Mouse (Mus musculus): ENCODE data around the gene Tiam1. TPM values are rescaled to one million over a fixed set of nuclear protein-coding genes. Genes with fewer than 3 reads are reported as not detected.

Tiam1 gene
- polyA plus RNA-seq, 1 experiment from 2014 or later: 29.0 TPM

- H3K9me3 ChIP-seq: no peaks in the 10 kb centered on the region
- H3K4me1 ChIP-seq (replicated peaks): peaks cover 27% of the 10 kb centered on the region
- no peak for ATAC-seq (ENCODE audit: low FRiP score)
- H3K27me3 ChIP-seq: no peaks in the 10 kb centered on the region
- peaks cover 12% of the 10 kb centered on the region for H3K36me3 ChIP-seq
- 73% methylated on average over 7 of the region's 7 CpGs for WGBS
- H3K4me3 ChIP-seq: no peak overlapping the region
- H3K4me2 ChIP-seq: no peak overlapping the region
- H3K27ac ChIP-seq: no peak overlapping the region
- no peak overlapping the region for H3K9ac ChIP-seq
Observed at GRCm38 (mm10) chr16:89895283-89895682, 248.3 kb downstream of the Tiam1 start.

DNA sequence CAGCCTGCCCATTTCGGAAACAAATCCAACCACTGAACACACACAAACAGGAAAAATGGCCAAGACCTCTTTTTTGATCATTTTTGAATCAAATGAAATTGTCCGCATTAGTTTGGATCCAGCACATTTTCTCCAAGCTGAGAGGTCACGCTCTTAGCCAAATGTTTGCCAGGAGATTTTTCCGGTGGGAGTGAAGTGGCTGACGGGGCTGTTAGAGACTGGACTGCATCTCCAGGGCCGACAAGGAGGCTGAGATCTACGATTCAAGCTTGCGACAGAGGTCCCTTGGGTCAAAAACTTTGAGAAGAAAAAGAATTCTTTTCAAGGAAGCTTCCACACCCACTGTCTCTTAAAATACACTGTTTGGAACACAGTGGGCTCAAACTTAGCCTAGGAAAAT is 248.8 kb downstream of the Tiam1 start:
- no peak overlapping the region for H3K27ac ChIP-seq
- 61% methylated on average over 8 of the region's 8 CpGs for WGBS
- H3K27me3 ChIP-seq: no peaks in the 10 kb centered on the region
- no peak overlapping the region for H3K4me2 ChIP-seq
- H3K4me1 ChIP-seq (replicated peaks): peaks cover 28% of the 10 kb centered on the region
- no peak for ATAC-seq (ENCODE audit: low FRiP score)
- H3K36me3 ChIP-seq: peaks cover 12% of the 10 kb centered on the region
- H3K9ac ChIP-seq: no peak overlapping the region
- H3K9me3 ChIP-seq: no peaks in the 10 kb centered on the region
- H3K4me3 ChIP-seq: no peak overlapping the region

DNA sequence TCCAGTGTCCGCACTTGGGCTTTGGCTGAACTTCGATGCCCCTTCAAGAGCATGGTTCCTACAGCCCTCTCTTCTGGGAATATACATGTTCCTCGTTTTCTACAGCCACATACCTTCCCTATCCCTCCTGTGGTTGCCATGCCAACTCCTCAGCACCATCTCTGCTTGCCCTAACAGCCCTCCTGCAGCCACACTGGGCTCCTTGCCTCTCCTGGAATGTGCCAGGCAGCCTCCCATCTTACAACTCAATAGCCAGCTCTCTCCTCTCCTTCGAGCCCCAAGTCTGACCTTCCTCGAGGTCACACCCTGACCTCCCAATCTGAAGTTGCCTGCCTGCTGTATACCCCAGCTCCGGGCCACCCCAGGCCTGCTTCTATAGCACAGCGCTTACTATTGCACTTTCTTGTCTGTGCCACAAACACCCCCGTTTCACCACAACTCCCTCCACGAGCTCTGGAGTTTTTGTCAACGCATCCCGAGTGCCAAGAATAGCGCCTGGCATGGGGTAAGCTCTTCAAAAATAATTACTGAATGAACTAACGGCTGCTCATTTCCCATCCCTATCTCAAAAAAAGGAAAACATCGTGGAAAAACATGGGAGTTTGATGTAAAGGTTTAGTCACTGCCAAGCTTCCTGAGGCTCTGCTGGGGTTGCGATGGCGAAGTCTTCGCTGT is 252.9 kb downstream of the Tiam1 start:
- no peak overlapping the region for H3K4me3 ChIP-seq
- no peak overlapping the region for H3K27ac ChIP-seq
- no peaks in the 10 kb centered on the region for H3K36me3 ChIP-seq
- WGBS: 70% methylated on average over 17 of the region's 17 CpGs
- no peaks in the 10 kb centered on the region for H3K9me3 ChIP-seq
- no peak overlapping the region for H3K4me2 ChIP-seq
- peaks cover 24% of the 10 kb centered on the region for H3K4me1 ChIP-seq (replicated peaks)
- ATAC-seq (ENCODE audit: low FRiP score): no peak; the same call in 1 of the 2 replicates
- H3K27me3 ChIP-seq: no peaks in the 10 kb centered on the region
- H3K9ac ChIP-seq: no peak overlapping the region

DNA sequence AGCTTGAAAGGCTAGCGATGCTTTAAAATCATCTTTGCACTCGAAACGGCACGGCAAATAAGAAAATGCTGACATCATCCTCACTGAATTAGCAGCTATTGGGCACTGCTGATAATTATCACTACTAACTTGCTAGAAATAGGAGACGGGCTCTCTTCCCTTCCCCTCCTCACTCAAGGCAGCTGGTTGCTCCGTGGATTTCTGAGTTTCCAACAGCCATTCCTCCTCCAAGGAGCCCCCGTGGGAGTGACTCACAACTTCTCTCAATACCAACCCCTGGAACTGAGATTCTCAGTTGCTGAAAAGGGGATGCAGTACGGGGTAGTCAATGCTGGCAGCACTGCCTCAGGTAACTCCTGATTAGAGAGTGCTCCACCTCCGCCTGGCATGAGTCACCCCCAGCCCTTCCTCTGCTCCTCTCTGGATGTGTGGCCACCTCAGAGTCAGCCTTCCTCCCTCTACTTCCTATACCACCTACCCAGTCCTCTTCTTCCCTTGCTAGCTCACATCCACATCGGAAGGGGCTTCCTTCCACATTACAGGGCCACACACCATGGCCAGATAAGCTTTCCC is 253.6 kb downstream of the Tiam1 start:
- Histone ChIP-seq H3K9me3 (no peaks in the 10 kb centered on the region), H3K9ac (no peak overlapping the region), H3K27ac (peak overlapping the region; percentile 13; the same call in 1 of the 2 replicates), H3K36me3 (no peaks in the 10 kb centered on the region), H3K27me3 (no peaks in the 10 kb centered on the region), H3K4me2 (no peak overlapping the region), H3K4me1 (replicated peaks) (peaks cover 24% of the 10 kb centered on the region), H3K4me3 (no peak overlapping the region)
- WGBS: 72% methylated on average over 10 of the region's 10 CpGs
- ATAC-seq (ENCODE audit: low FRiP score): peak; percentile 26; the same call in 1 of the 2 replicates

GRCm38 (mm10) chr16:89886561-89886960 is 257.0 kb downstream of the Tiam1 start:
- no peak for ATAC-seq (ENCODE audit: low FRiP score)
- peaks cover 29% of the 10 kb centered on the region for H3K4me1 ChIP-seq (replicated peaks)
- H3K4me2 ChIP-seq: no peak overlapping the region
- no peaks in the 10 kb centered on the region for H3K27me3 ChIP-seq
- peaks cover 14% of the 10 kb centered on the region for H3K36me3 ChIP-seq
- H3K9ac ChIP-seq: no peak overlapping the region
- H3K9me3 ChIP-seq: no peaks in the 10 kb centered on the region
- no peak overlapping the region for H3K27ac ChIP-seq
- no peak overlapping the region for H3K4me3 ChIP-seq

- no peaks in the 10 kb centered on the region for H3K9me3 ChIP-seq
- no peak overlapping the region for H3K9ac ChIP-seq
- ATAC-seq (ENCODE audit: low FRiP score): no peak
- 80% methylated on average over 9 of the region's 9 CpGs for WGBS
- H3K27ac ChIP-seq: no peak overlapping the region
- H3K4me1 ChIP-seq (replicated peaks): peaks cover 26% of the 10 kb centered on the region
- no peak overlapping the region for H3K4me3 ChIP-seq
- no peak overlapping the region for H3K4me2 ChIP-seq
- H3K36me3 ChIP-seq: peaks cover 14% of the 10 kb centered on the region
- H3K27me3 ChIP-seq: no peaks in the 10 kb centered on the region
Observed at GRCm38 (mm10) chr16:89885661-89886060, 257.9 kb downstream of the Tiam1 start.

GRCm38 (mm10) chr16:89883897-89884296 is 259.7 kb downstream of the Tiam1 start:
- H3K4me2 ChIP-seq: no peak overlapping the region
- ATAC-seq (ENCODE audit: low FRiP score): no peak

DNA sequence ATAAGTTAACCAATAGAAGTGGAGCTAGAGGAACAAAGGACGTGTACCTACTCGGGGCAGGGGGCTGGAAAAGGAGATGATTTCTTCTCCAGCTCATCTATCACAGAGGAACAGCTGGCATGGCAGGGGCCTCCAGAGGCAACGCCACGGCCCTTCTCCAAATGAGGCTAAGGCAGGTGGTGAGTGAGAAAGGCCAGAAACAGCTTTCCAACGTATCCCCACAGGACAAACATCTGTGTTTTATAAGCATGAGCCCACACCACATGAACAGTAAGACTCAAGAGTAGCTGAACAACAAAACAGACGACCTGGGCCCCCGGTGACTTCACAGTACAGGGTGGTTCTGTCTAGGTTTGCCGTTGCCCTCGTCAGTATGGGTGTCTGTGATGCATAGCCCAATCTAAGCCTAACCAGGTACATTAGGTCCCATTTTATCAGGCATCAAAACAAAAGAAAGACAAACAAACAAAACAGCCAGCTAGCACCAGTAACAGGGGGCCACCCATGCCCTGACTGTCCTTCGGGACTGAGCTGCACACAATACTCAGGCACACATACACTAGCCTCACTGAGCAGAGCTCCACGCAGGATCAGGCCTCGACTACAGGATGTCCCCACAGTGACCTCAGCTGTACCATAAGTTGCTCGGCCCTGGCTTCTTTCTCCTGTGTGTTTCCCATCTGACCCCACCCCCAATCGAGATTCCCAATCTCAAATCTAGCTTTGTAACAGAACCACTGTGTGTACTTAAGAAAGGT is 260.9 kb downstream of the Tiam1 start:
- Histone ChIP-seq H3K4me3 (no peak overlapping the region), H3K9ac (no peak overlapping the region), H3K27ac (no peak overlapping the region; the same call in 1 of the 2 replicates), H3K36me3 (peaks cover 14% of the 10 kb centered on the region), H3K9me3 (no peaks in the 10 kb centered on the region), H3K27me3 (no peaks in the 10 kb centered on the region), H3K4me1 (replicated peaks) (peaks cover 16% of the 10 kb centered on the region), H3K4me2 (no peak overlapping the region)
- ATAC-seq (ENCODE audit: low FRiP score): peak; percentile 38; the same call in 1 of the 2 replicates
- 70% methylated on average over 14 of the region's 14 CpGs for WGBS

More at GRCm38 (mm10) chr16:89883897-89884296, 259.7 kb downstream of the Tiam1 start:
- 95% methylated on average over 4 of the region's 4 CpGs for whole genome bisulfite sequencing
- H3K4me3 ChIP-seq: no peak overlapping the region
- no peak overlapping the region for H3K27ac ChIP-seq
- peaks cover 16% of the 10 kb centered on the region for H3K4me1 ChIP-seq (replicated peaks)
- H3K9ac ChIP-seq: no peak overlapping the region
- H3K27me3 ChIP-seq: no peaks in the 10 kb centered on the region
- H3K9me3 ChIP-seq: no peaks in the 10 kb centered on the region
- peaks cover 14% of the 10 kb centered on the region for H3K36me3 ChIP-seq

- Histone ChIP-seq H3K9me3 (no peaks in the 10 kb centered on the region), H3K9ac (no peak overlapping the region), H3K4me1 (replicated peaks) (peaks cover 33% of the 10 kb centered on the region), H3K27ac (no peak overlapping the region), H3K4me3 (no peak overlapping the region), H3K36me3 (peaks cover 12% of the 10 kb centered on the region), H3K4me2 (no peak overlapping the region), H3K27me3 (no peaks in the 10 kb centered on the region)
- WGBS: 97% methylated on average over 10 of the region's 10 CpGs
- no peak for ATAC-seq (ENCODE audit: low FRiP score)
Observed at GRCm38 (mm10) chr16:89877206-89877605, 266.4 kb downstream of the Tiam1 start.

DNA sequence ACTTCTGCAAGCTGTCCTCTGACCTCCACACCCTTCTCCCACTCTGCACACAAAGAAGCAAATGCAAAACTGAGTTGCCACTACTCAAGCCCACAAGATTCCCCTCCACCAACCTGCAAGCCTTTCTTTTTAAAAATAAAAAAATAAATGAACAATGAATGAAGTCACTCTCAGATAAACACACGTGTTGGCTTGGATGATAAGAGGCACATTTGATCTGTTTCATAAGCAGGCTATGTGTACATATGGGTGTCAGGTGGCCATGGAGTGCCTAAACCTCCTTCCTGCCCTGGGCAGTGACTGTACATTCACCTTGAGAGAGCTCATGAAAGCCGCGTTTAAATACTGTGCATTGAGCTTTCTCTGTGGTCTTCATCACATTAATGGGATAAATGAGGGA is 267.5 kb downstream of the Tiam1 start:
- H3K36me3 ChIP-seq: peaks cover 12% of the 10 kb centered on the region
- no peak overlapping the region for H3K27ac ChIP-seq
- H3K4me1 ChIP-seq (replicated peaks): peaks cover 44% of the 10 kb centered on the region
- WGBS: 99% methylated on average over 3 of the region's 3 CpGs
- H3K4me3 ChIP-seq: no peak overlapping the region
- no peaks in the 10 kb centered on the region for H3K27me3 ChIP-seq
- H3K4me2 ChIP-seq: no peak overlapping the region
- ATAC-seq (ENCODE audit: low FRiP score): no peak
- no peak overlapping the region for H3K9ac ChIP-seq
- no peaks in the 10 kb centered on the region for H3K9me3 ChIP-seq

DNA sequence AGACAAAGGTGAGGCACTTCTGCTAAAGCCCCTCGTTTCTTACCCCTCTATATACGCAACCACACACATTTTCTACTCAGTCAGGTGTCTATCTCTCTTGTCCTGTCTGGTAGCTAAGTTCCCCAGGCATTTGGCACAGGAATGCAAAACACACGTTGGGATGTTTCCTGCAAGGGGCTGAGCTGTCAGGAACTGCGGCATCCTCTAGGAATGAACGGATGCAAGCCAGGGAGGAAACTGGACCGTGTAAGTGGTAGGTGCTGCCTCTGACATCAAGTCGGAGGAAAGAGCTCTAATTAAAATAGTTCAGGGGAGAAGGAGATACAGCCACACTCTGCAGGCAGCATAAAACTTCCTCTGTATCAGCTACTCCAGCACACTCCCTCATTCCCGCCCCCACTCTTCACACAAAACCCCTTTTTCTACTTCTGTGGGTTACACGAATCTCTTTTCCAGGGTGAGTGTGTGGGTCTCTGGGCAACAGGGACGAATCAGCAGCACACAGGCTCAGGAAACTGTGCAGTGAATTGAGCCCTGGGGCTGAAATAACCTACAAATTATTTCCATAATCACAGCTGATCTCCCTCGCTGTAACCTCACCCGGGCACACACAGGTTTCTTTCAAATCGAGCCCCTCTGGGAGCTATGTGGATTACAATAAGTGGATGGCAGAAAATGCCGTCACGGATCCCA is 269.4 kb downstream of the Tiam1 start:
- H3K9ac ChIP-seq: no peak overlapping the region
- no peak for ATAC-seq (ENCODE audit: low FRiP score)
- peaks cover 12% of the 10 kb centered on the region for H3K36me3 ChIP-seq
- H3K27ac ChIP-seq: 0 out of 2 replicates have a peak overlapping the region, but pooled peaks have one; percentile 3
- no peaks in the 10 kb centered on the region for H3K9me3 ChIP-seq
- no peaks in the 10 kb centered on the region for H3K27me3 ChIP-seq
- no peak overlapping the region for H3K4me2 ChIP-seq
- H3K4me3 ChIP-seq: no peak overlapping the region
- H3K4me1 ChIP-seq (replicated peaks): peaks cover 44% of the 10 kb centered on the region
- WGBS: 50% methylated on average over 15 of the region's 15 CpGs

Data from hindbrain, embryonic 13.5 days (tissue).